Mouse (Mus musculus) brain, embryonic 14.5 days (tissue): ENCODE measurements around the gene Nudt19.

Experiments used
- CTCF ChIP-seq: fragments of 200-500 bp; IDR thresholded peaks from 2 replicates; pipeline ENCODE4 v1.5.1; 2012; ENCODE audit warnings: inconsistent platforms, mild to moderate bottlenecking, moderate library complexity, borderline replicate concordance; ENCODE audit not compliant: insufficient read depth, insufficient read length; ENCODE audit errors: extremely low read depth
- POLR2A ChIP-seq: fragments of 200-500 bp; IDR thresholded peaks from 2 replicates; pipeline ENCODE4 v1.6.1; 2012; ENCODE audit warnings: mild to moderate bottlenecking, inconsistent platforms, borderline replicate concordance; ENCODE audit not compliant: poor library complexity, insufficient read depth, insufficient read length, severe bottlenecking; ENCODE audit errors: extremely low read depth

DNA sequence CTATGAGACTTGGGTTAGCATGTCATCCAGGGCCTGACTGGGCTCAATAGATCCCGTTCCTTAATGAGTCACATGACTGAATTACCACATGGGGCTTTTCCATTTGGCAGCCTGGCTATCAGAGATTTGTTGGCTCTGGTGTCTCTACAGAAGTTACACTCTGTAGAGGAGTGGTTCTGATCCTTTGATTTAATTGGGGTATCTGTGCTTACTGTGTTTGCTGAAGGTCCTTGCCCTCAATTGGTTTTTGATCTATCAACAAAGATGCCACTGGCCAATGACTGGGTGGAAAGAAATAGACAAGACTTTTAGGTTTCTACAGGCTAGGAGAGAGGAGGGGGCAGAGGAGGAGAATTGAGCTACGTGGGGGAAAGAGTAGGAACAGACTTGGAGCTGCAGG, 2.6 kb upstream of the Nudt19 start:
- no peak for TF ChIP-seq CTCF
- no peak for TF ChIP-seq POLR2A
